ENCODE assay signal across 25 mouse cellular contexts in the genomic region with DNA sequence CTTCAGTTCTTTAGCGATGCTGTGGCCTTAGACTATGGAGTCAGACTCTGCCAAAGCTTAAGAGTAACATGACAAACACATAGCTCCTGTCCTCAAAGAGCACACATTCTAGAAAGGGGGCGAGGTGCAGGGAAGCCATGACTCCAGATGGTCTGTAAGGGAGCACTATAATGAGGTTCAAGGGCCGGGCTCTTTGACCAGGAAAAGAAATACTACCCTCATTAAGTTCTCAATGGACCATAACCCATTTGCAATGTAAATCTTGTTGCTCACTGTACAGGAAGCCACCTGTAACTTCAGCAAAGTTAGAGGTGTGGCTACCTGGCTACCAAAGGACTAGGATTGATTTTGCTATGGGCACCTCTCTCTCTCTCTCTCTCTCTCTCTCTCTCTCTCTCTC. TPM values are rescaled to one million over a fixed set of nuclear protein-coding genes. Genes with fewer than 3 reads are reported as not detected.
"Had no signal": no experiment of that assay in that cellular context is flagged by ENCODE, and none has a peak within 500 bp of the region (broad histone marks: within the 10 kb centered on the region; RNA-seq: fewer than 3 reads in every experiment).

No protein-coding gene starts in this region.

- DNase-seq: liver; lung, adult 2 months; lung, postnatal 4 days; retina, postnatal 1 day; right cerebral cortex, postnatal 25 days; spleen, adult 18-20 months; thymus, postnatal 25 days had no signal

- H3K4me3 ChIP-seq: limb, embryonic 10.5 days; limb, embryonic 13.5 days; liver, embryonic 12.5 days; liver, embryonic 15.5 days; midbrain, embryonic 12.5 days; myocyte; neural tube, embryonic 13.5 days; stomach, embryonic 15.5 days had no signal

- H3K27me3 ChIP-seq: liver, embryonic 15.5 days; neural tube, embryonic 13.5 days; stomach, embryonic 15.5 days had no signal

- H3K4me1 ChIP-seq: neural tube, embryonic 13.5 days; stomach, embryonic 15.5 days had no signal

- H3K36me3 ChIP-seq: limb, embryonic 10.5 days; limb, embryonic 13.5 days; liver, embryonic 12.5 days; liver, embryonic 15.5 days; midbrain, embryonic 12.5 days; neural tube, embryonic 13.5 days; stomach, embryonic 15.5 days had no signal

- ATAC-seq: intestine, embryonic 16.5 days; liver, embryonic 12.5 days; midbrain, embryonic 16.5 days had no signal

- H3K9ac ChIP-seq: limb, embryonic 13.5 days; liver, embryonic 12.5 days; liver, embryonic 15.5 days; midbrain, embryonic 12.5 days; neural tube, embryonic 13.5 days; stomach, embryonic 15.5 days had no signal

- H3K9me3 ChIP-seq: limb, embryonic 10.5 days; limb, embryonic 13.5 days; liver, embryonic 12.5 days; liver, embryonic 15.5 days; midbrain, embryonic 12.5 days; neural tube, embryonic 13.5 days; stomach, embryonic 15.5 days had no signal

- H3K4me2 ChIP-seq: limb, embryonic 13.5 days; liver, embryonic 15.5 days; midbrain, embryonic 12.5 days; neural tube, embryonic 13.5 days; stomach, embryonic 15.5 days had no signal

- H3K27ac ChIP-seq: limb, embryonic 10.5 days; limb, embryonic 13.5 days; liver, embryonic 12.5 days; liver, embryonic 15.5 days; midbrain, embryonic 12.5 days; neural tube, embryonic 13.5 days; stomach, embryonic 15.5 days had no signal

RNA-seq across cellular contexts. Expression of a gene that starts 8.8 kb away (rescaled TPM):
- total RNA-seq: layer of hippocampus, adult 18-20 months; left cerebral cortex, adult 8-10 months; left cerebral cortex, postnatal 14 days; megakaryocyte progenitor cell, adult 5-6 weeks; megakaryocyte-erythroid progenitor cell, adult 5-6 weeks; monocyte, adult 5-6 weeks; neutrophil, adult 5-6 weeks had no signal
- polyA plus RNA-seq: liver, embryonic 12.5 days; liver, embryonic 15.5 days; lung, adult 2 months; midbrain, embryonic 12.5 days; midbrain, embryonic 16.5 days; myocyte; neural tube, embryonic 13.5 days; thymus, postnatal 0 days had no signal
